Mouse (Mus musculus): Measurements from ENCODE around the gene Cdhr4.

Cdhr4 gene

DNA sequence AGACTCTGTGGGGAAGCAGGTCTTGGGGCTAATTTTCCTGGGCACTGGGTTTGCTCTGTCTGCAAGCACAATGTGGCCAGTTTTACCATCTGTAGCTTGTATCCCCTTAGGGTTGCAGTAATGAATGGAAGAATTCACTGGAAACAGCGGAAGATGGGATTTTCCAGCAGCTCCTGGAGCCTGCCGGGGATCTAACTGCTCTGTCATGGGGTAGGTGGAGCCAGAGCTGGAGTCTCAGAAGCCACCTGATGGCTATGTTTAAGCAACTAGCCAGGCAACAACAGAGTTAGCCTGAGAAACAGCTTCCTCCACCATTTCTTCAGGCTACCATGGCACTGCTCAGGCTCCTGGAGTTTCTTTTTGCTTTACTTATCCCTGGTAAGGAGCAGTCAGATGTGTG lies at the start of gene Cdhr4:
Gene Cdhr4 (plus strand): TSS at position 301 of the 400 bp plus-strand sequence.
- DNase-seq (ENCODE audit: low read depth, low spot score) = no peak

DNA sequence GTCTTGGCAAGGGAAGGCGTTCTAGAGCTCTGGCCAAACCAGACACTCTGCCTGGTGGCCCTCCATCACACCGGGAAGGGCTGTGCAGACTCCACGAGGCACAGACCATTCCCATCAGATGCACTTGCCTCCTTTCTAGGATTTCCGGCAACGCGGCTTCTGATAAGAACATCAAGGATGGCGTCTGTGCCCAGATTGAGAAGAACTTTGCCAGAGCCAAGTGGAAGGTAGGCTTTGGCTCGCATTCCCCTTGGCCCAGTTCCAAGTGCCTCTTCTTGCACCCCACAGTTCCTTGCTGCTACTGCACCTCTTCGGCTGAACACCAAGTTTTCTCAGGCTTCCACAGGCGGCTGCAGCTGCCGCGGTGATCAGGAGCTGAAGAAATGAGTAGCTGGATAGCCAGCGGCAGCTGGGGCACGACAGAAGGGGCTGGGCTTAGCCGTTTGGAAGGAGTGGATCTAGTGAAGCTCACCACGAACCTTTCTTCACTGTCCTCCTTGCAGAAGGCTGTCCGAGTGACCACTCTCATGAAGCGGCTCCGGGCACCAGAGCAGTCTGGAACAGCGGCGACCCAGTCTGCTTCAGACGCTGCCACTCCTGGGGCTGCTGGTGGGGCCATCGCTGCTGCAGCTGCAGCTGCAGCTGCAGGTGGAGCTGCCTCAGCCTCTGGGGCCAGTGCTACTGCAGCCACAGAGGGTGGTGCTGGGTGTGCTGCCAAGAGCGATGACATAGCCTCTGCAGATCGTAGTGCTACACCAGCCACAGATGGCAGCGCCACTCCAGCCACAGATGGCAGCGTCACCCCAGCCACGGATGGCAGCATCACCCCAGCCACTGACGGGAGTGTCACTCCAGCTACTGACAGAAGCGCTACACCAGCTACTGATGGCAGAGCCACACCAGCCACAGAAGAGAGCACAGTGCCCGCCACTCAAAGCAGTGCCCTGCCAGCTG lies 44.8 kb upstream of the Cdhr4 start:
- DNase-seq (ENCODE audit: low read depth, low spot score) = no peak

DNA sequence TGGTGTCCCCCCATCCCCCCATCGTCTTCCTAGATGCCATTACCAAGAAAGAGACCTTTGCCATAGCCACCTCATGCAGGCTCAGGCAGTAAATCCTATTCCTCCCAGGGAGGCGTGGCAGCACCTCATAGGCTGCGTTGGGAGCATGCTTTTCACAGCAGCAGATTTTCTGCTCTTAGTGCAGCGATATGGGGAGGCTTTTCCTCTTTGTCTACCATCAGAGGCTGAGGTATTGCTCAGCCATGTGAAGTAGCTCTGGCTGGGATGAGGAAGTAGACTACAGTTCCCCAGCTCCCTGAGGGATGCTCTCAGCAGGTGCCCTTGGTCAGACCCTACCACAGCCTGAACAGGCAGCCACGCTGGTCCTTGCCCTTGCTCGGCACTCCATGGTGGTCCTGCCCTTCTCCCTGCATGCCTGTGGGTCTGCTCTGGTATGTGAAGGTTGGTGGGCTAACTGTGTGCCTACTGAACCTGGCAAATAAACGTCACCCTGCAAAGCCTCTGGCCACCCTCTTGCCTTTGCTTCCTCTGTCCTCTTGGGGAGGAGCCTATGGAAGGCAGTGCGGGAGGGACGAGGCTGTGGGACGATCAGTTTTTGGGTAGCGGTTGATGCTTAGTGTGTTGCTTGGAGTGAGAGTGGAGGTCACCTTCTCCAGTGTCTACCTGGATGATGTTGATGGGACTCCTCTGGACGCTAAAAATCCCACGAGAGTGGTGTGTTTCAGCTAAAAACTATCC lies 42.9 kb upstream of the Cdhr4 start:
- no peak for DNase-seq (ENCODE audit: low read depth, low spot score)

DNA sequence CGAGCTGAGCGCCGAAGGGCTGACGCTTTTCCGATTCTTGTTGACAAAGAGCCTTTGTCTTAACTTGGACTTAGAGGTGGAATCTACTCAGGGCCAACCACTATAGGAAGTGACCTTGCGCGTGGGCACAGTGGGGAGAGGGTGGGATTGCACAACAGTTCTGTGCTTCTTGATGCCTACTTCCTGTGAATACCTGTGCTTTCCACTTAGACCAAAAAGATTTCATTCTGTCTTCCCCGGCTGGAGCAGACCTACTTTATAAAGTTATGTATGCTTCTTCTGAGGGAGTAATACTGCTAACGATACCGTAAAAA lies 42.4 kb upstream of the Cdhr4 start, which contains the start of gene Traip:
Gene Traip (plus strand): TSS at position 215 of the 314 bp plus-strand sequence.
- DNase-seq (ENCODE audit: low read depth, low spot score) = no peak

DNA sequence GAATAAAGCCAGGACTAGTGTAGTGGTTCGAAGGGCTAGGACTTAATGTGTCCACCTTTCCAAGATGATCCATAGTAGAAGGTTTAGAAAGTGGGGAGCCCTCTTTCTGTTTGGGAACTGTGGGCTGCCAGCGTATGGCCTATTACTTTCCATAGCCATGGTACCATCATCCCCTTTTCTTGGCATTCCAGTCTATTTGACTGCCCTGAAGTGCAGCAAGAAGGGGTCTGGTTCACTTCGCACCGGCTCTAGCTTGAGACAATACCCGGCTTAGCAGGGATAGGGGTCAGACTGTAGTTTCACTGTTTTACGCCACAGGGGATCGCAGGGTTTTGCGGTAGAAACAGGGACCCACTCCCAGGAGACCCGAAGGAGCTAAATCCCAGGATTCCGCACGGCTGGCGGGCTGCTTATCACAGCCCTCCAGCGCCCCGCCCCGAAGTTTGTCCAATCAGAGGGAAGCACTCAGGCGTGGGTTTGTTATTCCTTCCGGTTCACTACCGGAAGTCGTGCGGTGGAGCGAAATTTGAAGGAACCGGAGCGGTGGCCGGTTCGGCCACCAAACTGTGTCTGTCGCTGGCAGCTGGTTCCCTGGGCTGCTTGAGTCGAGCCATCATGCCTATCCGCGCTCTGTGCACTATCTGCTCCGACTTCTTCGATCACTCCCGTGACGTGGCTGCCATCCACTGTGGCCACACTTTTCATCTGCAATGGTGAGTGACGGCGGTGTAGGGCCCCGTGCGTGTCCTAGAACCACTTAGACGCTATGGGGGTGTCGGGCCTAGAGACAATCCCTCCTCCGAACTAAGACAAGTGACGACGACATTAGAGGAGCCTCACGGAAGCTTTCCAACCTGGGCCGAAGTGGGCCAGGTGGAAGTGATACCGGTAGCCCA lies 41.6 kb upstream of the Cdhr4 start:
- DNase-seq (ENCODE audit: low read depth, low spot score) = peak; percentile 92

DNA sequence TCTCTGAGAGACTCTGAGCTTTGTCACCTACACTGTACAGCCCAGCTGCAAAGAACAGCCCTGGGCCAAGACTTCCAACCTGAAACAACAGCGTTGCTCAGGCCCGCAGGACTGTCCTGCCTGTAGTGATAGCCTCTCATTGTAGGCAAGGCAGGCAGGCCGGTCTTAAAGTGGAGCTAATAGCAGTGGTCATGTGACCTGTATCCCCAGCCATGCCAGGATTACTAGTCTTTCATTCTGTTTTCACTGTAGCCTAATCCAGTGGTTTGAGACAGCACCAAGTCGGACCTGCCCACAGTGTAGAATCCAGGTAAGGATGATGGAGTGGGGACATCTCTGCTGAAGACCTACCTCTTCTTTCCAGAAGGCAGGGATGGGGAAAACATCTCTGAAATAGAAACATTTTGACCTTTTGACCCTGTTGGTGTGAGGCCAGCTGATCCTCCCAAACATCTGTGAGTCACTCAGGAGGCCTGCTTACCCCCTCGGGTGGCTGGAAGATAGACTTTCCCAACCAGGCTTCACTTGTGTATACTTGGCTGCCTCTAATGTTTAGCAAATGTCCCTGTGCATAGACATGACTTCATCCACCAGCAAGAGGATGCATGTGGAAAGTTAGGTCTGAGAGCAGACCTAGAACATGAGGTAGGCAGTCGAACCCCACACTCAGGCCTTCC lies 36.5 kb upstream of the Cdhr4 start:
- DNase-seq (ENCODE audit: low read depth, low spot score) = no peak

DNA sequence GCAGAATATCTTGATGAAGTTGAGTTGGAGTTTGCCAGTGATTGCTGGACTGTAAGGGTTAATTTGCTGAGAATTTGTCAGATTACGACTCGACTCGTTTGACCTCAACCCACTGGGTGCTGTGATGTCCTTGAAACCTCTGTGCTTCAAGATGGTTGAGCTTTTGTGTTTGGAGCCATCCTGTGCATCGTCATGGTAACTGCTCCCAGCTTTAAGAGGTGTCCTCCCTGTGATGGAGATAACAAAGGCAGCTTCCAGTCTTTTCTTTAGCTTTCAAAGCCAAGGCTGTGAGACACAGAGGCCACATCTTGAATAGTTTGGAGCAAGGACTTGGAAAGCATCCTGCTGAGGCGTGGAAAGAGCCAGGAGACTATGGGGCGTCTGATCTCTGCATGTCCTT lies 35.2 kb upstream of the Cdhr4 start:
- peak; percentile 82 for DNase-seq (ENCODE audit: low read depth, low spot score)

DNA sequence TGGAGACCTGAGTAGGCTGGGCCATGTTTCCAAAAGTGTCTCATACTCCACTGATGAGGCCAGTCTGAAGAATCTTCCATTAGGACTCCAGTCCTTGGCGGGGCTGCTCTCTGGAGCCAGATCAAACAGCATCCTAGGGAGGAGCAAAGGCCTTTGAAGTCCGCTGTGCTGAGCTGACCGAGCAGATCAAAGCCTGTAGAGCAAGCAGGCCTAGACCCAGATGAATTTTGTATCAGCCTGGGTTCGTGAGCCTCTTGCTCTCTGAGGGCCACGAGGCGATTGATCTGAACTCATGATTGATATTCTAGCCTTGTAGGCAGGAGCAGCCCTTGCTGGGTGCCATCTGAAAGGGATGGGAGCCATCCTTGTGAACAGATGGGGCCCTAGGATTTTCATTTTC lies 32.4 kb upstream of the Cdhr4 start:
- no peak for DNase-seq (ENCODE audit: low read depth, low spot score)

DNA sequence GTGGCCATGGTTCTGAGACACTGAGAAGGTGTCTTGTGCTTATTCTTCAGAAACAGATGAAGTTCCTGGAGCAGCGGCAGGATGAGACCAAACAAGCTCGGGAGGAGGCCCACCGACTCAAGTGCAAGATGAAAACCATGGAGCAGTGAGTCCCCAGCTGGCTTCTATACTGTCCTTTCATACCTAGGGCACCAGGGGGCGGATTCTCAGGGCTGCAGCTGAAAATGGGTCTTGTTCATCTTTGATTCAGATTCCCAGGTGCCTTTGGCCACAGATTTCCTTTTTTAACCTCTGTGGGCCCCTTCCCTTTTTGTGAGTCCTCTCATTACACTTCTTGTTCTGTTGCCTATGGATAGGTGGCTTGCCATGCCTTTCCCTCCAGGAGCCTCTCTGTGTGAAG lies 31.4 kb upstream of the Cdhr4 start:
- DNase-seq (ENCODE audit: low read depth, low spot score) = peak; percentile 62

DNA sequence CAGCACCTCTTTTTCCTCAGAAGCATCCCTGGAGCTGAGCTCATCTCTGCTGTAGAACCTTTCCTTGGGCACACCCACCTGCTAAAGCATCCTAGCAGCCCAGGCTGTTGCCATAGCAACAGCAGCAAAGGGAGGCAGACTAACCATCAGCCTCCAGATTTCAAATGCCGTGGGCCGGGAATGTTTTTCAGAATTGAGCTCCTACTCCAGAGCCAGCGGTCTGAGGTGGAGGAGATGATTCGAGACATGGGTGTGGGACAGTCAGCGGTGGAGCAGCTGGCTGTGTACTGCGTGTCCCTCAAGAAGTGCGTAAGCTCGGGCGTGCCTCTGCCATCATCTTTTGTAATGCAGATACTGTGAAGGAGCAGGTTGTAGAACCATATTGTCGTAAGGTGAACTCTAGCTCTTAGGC lies 30.9 kb upstream of the Cdhr4 start:
- DNase-seq (ENCODE audit: low read depth, low spot score) = peak; percentile 92

DNA sequence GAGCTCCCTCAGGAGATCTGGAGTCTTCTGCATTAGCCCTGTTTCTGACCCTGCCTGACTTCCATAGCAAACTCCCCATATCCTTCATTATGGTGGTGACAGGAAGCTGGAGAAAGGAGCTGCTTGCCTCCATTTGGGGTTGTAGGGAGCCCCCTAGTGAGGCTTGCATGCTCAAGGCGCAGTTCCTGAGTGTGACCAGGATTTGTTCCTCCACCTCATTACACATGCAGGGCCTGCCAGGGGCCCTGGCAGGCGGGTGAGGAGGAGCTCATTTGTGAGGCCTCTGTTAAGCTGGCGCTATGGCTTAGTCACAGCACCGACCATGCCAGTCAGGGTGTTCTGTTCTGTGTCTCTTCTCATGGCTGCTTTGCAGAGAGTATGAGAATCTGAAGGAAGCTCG lies 30.4 kb upstream of the Cdhr4 start:
- DNase-seq (ENCODE audit: low read depth, low spot score) = peak; percentile 82

DNA sequence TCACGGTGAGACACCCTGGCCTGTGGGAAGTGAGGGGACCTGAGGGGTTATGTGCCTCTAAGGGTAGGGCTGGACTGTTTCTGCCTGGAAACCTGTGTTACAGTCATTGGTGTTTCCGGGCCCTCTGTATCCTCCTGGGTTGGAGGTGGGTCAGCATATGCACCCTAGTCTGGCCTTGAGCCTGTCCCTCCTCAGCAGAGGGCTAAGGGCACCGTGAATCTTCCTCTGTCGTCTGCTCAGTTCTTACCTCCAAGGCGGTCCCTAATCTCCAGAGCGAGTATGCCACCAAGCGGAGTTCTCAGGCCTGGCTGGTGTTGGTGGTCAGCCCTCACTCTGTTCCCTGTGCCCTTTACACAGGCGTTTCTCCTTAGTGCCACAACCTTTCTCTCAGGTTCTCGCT lies 29.4 kb upstream of the Cdhr4 start:
- no peak for DNase-seq (ENCODE audit: low read depth, low spot score)

DNA sequence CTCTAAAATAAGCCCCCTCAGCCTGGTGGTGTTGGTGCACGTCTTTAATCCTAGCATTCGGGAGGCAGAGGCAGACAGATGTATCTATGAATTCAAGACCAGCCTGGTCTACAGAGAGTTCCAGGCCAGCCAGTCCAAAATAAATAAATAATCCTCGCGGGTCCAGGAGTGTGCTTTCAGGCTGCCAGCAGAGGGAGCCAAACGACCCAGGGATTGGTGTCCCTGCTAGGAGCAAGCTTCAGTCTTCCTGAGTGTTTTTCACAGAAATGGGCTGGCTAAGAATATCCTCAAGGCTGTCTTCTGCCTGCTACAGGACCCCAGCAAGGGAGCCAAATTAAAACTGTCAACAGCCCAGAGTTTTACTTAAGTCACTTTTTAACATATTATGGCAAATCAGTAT lies 28.6 kb upstream of the Cdhr4 start:
- DNase-seq (ENCODE audit: low read depth, low spot score) = peak; percentile 76

DNA sequence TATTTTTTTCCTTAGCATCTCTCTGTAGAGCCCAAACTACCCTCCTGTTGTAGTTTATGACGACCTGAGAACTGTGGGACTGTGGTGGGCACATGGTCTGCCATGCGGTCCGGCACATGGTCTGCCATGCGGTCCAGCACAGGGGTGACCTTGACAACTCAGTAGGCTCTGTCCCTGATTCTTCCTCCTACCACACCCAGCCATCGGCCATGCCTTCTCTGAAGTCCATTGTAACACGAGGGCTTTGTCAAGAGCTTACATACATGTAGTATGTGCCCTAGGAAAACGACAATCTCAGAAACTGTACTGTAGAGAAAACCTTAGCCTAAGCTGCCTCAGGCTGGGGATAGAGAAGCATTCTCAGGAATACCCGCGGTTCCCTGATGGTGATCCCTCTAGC lies 27.6 kb upstream of the Cdhr4 start:
- DNase-seq (ENCODE audit: low read depth, low spot score) = no peak

DNA sequence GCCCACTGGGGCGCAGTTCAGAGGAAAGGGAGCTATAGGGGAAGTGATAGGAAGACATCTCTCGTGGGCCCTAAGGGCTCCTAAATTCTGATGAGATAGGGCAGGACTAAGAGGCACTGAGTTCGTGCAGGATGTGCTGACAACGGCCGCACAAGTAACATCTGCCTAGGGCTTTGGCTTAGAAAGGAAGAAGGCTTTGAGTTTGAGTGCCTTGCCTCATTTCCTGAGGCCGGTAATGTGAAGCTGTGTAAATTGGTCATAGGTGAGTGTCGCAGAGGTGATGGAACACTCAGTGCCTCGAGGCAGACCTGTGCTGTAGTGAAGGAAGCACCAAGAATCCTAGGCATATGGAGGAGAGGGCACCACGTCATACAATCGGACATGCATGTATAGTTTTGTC lies 25.6 kb upstream of the Cdhr4 start:
- DNase-seq (ENCODE audit: low read depth, low spot score) = no peak

DNA sequence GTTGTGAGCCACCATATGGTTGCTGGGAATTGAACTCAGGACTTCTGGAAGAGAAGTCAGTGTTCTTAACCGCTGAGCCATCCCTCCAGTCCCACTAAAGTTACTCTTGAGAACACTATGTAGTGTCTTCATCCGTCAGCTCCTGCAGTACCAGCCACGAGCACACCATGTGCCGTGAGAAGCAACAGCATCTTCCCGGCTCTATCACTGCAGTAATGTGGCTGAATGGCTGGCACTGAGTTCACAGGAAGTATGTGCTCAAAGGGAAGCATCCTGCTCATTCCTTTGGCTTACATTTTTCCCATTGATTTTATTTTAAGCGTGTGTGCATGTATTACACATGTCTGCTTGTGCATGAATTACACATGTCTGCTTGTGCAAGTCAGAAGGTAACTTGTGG lies 24.9 kb upstream of the Cdhr4 start:
- no peak for DNase-seq (ENCODE audit: low read depth, low spot score)

DNA sequence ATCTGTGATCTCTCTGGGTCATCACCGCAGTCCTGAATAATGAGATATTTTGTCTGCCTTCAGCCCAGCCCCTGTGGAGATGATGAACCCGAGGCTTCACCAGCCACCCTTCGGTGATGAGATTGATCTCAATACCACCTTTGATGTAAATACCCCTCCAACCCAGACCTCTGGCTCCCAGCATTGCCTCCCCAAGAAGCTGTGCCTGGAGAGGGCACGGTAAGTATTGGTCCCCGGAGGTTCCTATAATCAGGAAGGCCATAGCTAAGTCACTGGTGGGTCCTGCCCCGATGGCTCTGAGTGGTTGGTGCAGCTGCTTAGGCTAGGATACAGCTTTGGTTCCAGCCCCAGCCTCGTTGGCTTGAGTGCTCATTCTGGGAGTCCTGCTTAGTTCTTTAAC lies 23.8 kb upstream of the Cdhr4 start:
- DNase-seq (ENCODE audit: low read depth, low spot score) = no peak

DNA sequence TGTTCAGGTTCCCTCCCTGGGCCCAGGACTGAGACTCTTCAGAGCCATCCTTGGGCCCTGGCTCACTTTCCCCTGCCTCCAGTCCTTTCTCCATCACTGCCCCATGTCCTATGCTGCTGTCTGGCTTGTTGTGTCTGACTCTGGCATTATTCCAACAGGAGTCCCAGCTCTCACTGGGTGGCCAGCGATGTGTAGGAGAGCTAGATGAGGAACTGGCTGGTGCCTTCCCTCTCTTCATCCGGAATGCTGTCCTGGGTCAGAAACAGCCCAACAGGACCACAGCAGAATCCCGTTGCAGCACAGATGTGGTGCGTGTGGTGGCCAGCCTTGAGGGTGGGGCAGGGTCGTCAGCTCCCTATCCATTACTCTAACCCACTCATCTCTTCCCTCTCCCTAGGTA lies 22.0 kb upstream of the Cdhr4 start:
- no peak for DNase-seq (ENCODE audit: low read depth, low spot score)

DNA sequence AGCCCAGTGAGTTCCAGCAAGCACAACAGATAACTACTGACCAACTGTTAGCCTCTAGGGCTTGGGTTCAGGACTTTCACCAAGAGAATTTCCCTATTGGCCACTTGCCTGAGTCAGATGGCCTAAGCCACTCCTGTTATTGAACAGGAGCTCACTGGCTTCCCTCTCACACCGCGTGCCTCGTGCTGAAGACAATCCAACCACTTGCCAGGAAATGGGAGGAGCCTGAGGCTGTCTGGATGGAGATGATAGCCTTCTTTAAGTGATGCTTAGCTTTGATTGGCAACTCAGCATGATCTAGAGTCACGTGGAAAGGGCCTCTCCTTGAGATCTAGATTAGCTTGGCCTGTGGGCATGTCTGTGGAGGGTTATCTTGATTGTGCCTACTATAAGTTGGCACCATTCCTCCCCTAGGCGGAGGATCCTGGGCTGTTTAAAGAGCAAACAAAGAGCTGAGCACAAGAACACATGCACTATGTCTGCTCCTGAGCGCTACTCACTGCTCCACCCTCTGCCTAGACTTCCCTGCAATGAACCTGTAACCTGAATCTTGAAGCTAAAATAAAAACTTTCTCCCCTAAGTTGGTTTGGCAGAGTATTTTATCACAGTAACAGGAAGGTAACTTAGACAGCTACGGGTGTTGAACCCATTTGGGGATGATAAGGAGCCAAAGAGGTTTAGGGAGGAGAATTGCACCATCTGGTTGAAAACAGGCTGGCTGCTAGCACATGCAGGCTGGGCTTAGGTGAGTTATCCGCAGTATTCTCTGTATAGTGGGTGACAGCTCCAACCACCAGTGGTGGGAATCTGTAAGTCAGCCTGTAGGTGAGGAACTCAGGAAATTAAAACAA lies 20.4 kb upstream of the Cdhr4 start:
- peak; percentile 69 for DNase-seq (ENCODE audit: low read depth, low spot score)

DNA sequence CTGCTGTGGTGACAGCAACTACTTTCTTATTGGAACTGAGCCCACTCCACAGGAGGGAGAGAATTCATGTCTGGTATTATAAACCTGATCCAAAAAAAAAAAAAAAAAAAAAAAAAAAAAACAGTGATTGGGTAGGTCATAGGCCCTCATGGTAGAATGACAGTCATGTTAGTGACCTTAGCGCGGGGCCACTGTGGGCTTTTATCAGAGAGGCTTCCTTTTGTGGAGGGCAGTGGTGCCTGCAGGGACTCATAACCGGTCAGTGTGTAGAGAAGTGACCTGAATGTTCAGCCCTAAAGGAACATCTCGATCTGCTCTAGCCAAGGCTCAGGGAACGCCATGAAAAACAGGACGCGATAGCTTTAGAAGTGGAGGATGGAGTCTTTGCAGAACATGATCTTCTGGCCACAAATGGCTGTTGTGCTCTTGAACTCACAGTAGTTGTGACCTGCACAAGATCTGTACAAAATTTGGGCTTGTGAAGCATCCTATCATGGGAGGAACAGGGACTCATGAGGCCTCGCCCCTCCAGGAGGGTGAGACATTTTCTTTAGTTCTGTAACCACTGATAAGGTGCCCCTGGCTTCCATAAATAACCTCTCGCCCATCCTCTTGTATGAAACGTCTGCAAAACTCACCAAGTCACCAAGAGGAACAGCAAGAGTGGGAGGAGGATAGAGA lies 17.7 kb upstream of the Cdhr4 start:
- no peak for DNase-seq (ENCODE audit: low read depth, low spot score)
